Mouse (Mus musculus): ENCODE measurements around the gene Ager. TPM values are rescaled to one million over a fixed set of nuclear protein-coding genes. Genes with fewer than 3 reads are reported as not detected.
A peak's percentile ranks its signal among the peaks of the same experiment; 100 is the strongest.

Gene Ager
- polyA plus RNA-seq, 1 experiment from 2014 or later: 0.95 TPM

- H3K9me3 ChIP-seq (replicated peaks; ENCODE audit: control insufficient read depth, low read length, poor library complexity, severe bottlenecking): no peaks in the 10 kb centered on the region
- peak; percentile 41 for ATAC-seq
- peak overlapping the region; percentile 94 for H3K4me2 ChIP-seq (ENCODE audit: low read length)
- H3K27ac ChIP-seq (ENCODE audit: low read length): peak overlapping the region; percentile 79
- no peaks in the 10 kb centered on the region for H3K27me3 ChIP-seq (ENCODE audit: control insufficient read depth, insufficient read depth, low read depth, low read length)
- peaks cover 41% of the 10 kb centered on the region for H3K4me1 ChIP-seq (ENCODE audit: control insufficient read depth, insufficient read depth, low read length)
- peak overlapping the region; percentile 88 for H3K4me3 ChIP-seq (ENCODE audit: low read depth, low read length)
- H3K36me3 ChIP-seq (ENCODE audit: control insufficient read depth, insufficient read depth, low read length): peaks cover 7% of the 10 kb centered on the region
- under 1% methylated on average over 30 of the region's 30 CpGs for WGBS
- peak overlapping the region; percentile 98 for H3K9ac ChIP-seq (ENCODE audit: low read depth, low read length)
Observed at GRCm38 (mm10) chr17:34605609-34606008, 7.9 kb downstream of the Ager start.

GRCm38 (mm10) chr17:34606186-34607039 lies 8.8 kb downstream of the Ager start:
- H3K9me3 ChIP-seq (replicated peaks; ENCODE audit: control insufficient read depth, low read length, poor library complexity, severe bottlenecking): no peaks in the 10 kb centered on the region
- ATAC-seq: no peak
- WGBS: 19% methylated on average over 30 of the region's 32 CpGs
- H3K9ac ChIP-seq (ENCODE audit: low read depth, low read length): peak overlapping the region; percentile 98
- no peaks in the 10 kb centered on the region for H3K27me3 ChIP-seq (ENCODE audit: control insufficient read depth, insufficient read depth, low read depth, low read length)
- peaks cover 41% of the 10 kb centered on the region for H3K4me1 ChIP-seq (ENCODE audit: control insufficient read depth, insufficient read depth, low read length)
- peak overlapping the region; percentile 88 for H3K4me3 ChIP-seq (ENCODE audit: low read depth, low read length)
- H3K36me3 ChIP-seq (ENCODE audit: control insufficient read depth, insufficient read depth, low read length): peaks cover 5% of the 10 kb centered on the region
- H3K27ac ChIP-seq (ENCODE audit: low read length): peak overlapping the region; percentile 79
- peak overlapping the region; percentile 94 for H3K4me2 ChIP-seq (ENCODE audit: low read length)

- Histone ChIP-seq H3K27ac (ENCODE audit: low read length) (no peak overlapping the region), H3K9ac (ENCODE audit: low read depth, low read length) (no peak overlapping the region), H3K36me3 (ENCODE audit: control insufficient read depth, insufficient read depth, low read length) (peaks cover 18% of the 10 kb centered on the region), H3K27me3 (ENCODE audit: control insufficient read depth, insufficient read depth, low read depth, low read length) (no peaks in the 10 kb centered on the region), H3K9me3 (replicated peaks; ENCODE audit: control insufficient read depth, low read length, poor library complexity, severe bottlenecking) (no peaks in the 10 kb centered on the region), H3K4me2 (ENCODE audit: low read length) (no peak overlapping the region), H3K4me3 (ENCODE audit: low read depth, low read length) (no peak overlapping the region), H3K4me1 (ENCODE audit: control insufficient read depth, insufficient read depth, low read length) (peaks cover 34% of the 10 kb centered on the region)
- WGBS: 90% methylated on average over 7 of the region's 7 CpGs
- ATAC-seq: no peak
Observed at GRCm38 (mm10) chr17:34607997-34608396, 10.3 kb downstream of the Ager start.

- no peak for ATAC-seq
- no peaks in the 10 kb centered on the region for H3K27me3 ChIP-seq (ENCODE audit: control insufficient read depth, insufficient read depth, low read depth, low read length)
- no peaks in the 10 kb centered on the region for H3K9me3 ChIP-seq (replicated peaks; ENCODE audit: control insufficient read depth, low read length, poor library complexity, severe bottlenecking)
- no peak overlapping the region for H3K9ac ChIP-seq (ENCODE audit: low read depth, low read length)
- no peak overlapping the region for H3K27ac ChIP-seq (ENCODE audit: low read length)
- H3K4me2 ChIP-seq (ENCODE audit: low read length): no peak overlapping the region
- H3K4me1 ChIP-seq (ENCODE audit: control insufficient read depth, insufficient read depth, low read length): peaks cover 26% of the 10 kb centered on the region
- no peak overlapping the region for H3K4me3 ChIP-seq (ENCODE audit: low read depth, low read length)
- H3K36me3 ChIP-seq (ENCODE audit: control insufficient read depth, insufficient read depth, low read length): peaks cover 21% of the 10 kb centered on the region
- WGBS: 95% methylated on average over 8 of the region's 8 CpGs
Observed at GRCm38 (mm10) chr17:34611050-34611449, 13.4 kb downstream of the Ager start.

- Histone ChIP-seq H3K36me3 (ENCODE audit: control insufficient read depth, insufficient read depth, low read length) (peaks cover 23% of the 10 kb centered on the region), H3K4me2 (ENCODE audit: low read length) (no peak overlapping the region), H3K27me3 (ENCODE audit: control insufficient read depth, insufficient read depth, low read depth, low read length) (no peaks in the 10 kb centered on the region), H3K9ac (ENCODE audit: low read depth, low read length) (no peak overlapping the region), H3K27ac (ENCODE audit: low read length) (no peak overlapping the region), H3K9me3 (replicated peaks; ENCODE audit: control insufficient read depth, low read length, poor library complexity, severe bottlenecking) (no peaks in the 10 kb centered on the region), H3K4me1 (ENCODE audit: control insufficient read depth, insufficient read depth, low read length) (peaks cover 10% of the 10 kb centered on the region), H3K4me3 (ENCODE audit: low read depth, low read length) (no peak overlapping the region)
- no peak for ATAC-seq
- 86% methylated on average over 11 of the region's 11 CpGs for WGBS
Observed at GRCm38 (mm10) chr17:34613054-34613645, 15.5 kb downstream of the Ager start.

GRCm38 (mm10) chr17:34613830-34614229 lies 16.2 kb downstream of the Ager start:
- Histone ChIP-seq H3K27me3 (ENCODE audit: control insufficient read depth, insufficient read depth, low read depth, low read length) (no peaks in the 10 kb centered on the region), H3K4me2 (ENCODE audit: low read length) (no peak overlapping the region), H3K27ac (ENCODE audit: low read length) (no peak overlapping the region), H3K36me3 (ENCODE audit: control insufficient read depth, insufficient read depth, low read length) (peaks cover 23% of the 10 kb centered on the region), H3K4me3 (ENCODE audit: low read depth, low read length) (no peak overlapping the region), H3K4me1 (ENCODE audit: control insufficient read depth, insufficient read depth, low read length) (peaks cover 4% of the 10 kb centered on the region; the same call in 1 of the 2 replicates), H3K9ac (ENCODE audit: low read depth, low read length) (no peak overlapping the region), H3K9me3 (replicated peaks; ENCODE audit: control insufficient read depth, low read length, poor library complexity, severe bottlenecking) (no peaks in the 10 kb centered on the region)
- WGBS: 88% methylated on average over 10 of the region's 10 CpGs
- ATAC-seq: no peak

GRCm38 (mm10) chr17:34615871-34616270 lies 18.2 kb downstream of the Ager start, which contains the start of gene Egfl8:
Gene Egfl8 (minus strand): TSS chr17:34615971.
- no peak within 1 kb of the TSS for H3K4me2 ChIP-seq (ENCODE audit: low read length)
- WGBS: 58% methylated on average over 6 of the region's 6 CpGs
- no peaks in the 10 kb centered on the region for H3K4me1 ChIP-seq (ENCODE audit: control insufficient read depth, insufficient read depth, low read length)
- ATAC-seq: no peak
- peaks cover 26% of the 10 kb centered on the region for H3K36me3 ChIP-seq (ENCODE audit: control insufficient read depth, insufficient read depth, low read length)
- no peak within 1 kb of the TSS for H3K9ac ChIP-seq (ENCODE audit: low read depth, low read length)
- no peak within 1 kb of the TSS for H3K27ac ChIP-seq (ENCODE audit: low read length)
- no peak within 1 kb of the TSS for H3K4me3 ChIP-seq (ENCODE audit: low read depth, low read length)
- H3K9me3 ChIP-seq (replicated peaks; ENCODE audit: control insufficient read depth, low read length, poor library complexity, severe bottlenecking): no peaks in the 10 kb centered on the region
- H3K27me3 ChIP-seq (ENCODE audit: control insufficient read depth, insufficient read depth, low read depth, low read length): no peaks in the 10 kb centered on the region

- Histone ChIP-seq H3K27ac (ENCODE audit: low read length) (no peak overlapping the region), H3K27me3 (ENCODE audit: control insufficient read depth, insufficient read depth, low read depth, low read length) (no peaks in the 10 kb centered on the region), H3K4me2 (ENCODE audit: low read length) (no peak overlapping the region), H3K9ac (ENCODE audit: low read depth, low read length) (no peak overlapping the region), H3K36me3 (ENCODE audit: control insufficient read depth, insufficient read depth, low read length) (peaks cover 9% of the 10 kb centered on the region), H3K9me3 (replicated peaks; ENCODE audit: control insufficient read depth, low read length, poor library complexity, severe bottlenecking) (no peaks in the 10 kb centered on the region), H3K4me3 (ENCODE audit: low read depth, low read length) (no peak overlapping the region), H3K4me1 (ENCODE audit: control insufficient read depth, insufficient read depth, low read length) (no peaks in the 10 kb centered on the region)
- WGBS: 16% methylated on average over 6 of the region's 6 CpGs
- ATAC-seq: no peak
Observed at GRCm38 (mm10) chr17:34618999-34619398, 21.3 kb downstream of the Ager start.

- H3K36me3 ChIP-seq (ENCODE audit: control insufficient read depth, insufficient read depth, low read length): peaks cover 9% of the 10 kb centered on the region; the same call in 1 of the 2 replicates
- no peak overlapping the region for H3K4me2 ChIP-seq (ENCODE audit: low read length)
- H3K27ac ChIP-seq (ENCODE audit: low read length): no peak overlapping the region
- 92% methylated on average over 8 of the region's 8 CpGs for WGBS
- no peak overlapping the region for H3K9ac ChIP-seq (ENCODE audit: low read depth, low read length)
- no peak overlapping the region for H3K4me3 ChIP-seq (ENCODE audit: low read depth, low read length)
- H3K4me1 ChIP-seq (ENCODE audit: control insufficient read depth, insufficient read depth, low read length): peaks cover 4% of the 10 kb centered on the region
- no peak for ATAC-seq
- H3K27me3 ChIP-seq (ENCODE audit: control insufficient read depth, insufficient read depth, low read depth, low read length): no peaks in the 10 kb centered on the region
- no peaks in the 10 kb centered on the region for H3K9me3 ChIP-seq (replicated peaks; ENCODE audit: control insufficient read depth, low read length, poor library complexity, severe bottlenecking)
Observed at GRCm38 (mm10) chr17:34621006-34621405, 23.3 kb downstream of the Ager start.

Data from midbrain, embryonic 16.5 days (tissue).